Mouse (Mus musculus) mesoderm, embryonic 11.5 days (tissue): ENCODE measurements around the gene Mfsd5.

Experiments used
- DNase-seq: peaks from one replicate; pipeline ENCODE4 v3.0.0-alpha.2; 2012; ENCODE audit warnings: low read depth, low spot score

Gene Mfsd5

DNA sequence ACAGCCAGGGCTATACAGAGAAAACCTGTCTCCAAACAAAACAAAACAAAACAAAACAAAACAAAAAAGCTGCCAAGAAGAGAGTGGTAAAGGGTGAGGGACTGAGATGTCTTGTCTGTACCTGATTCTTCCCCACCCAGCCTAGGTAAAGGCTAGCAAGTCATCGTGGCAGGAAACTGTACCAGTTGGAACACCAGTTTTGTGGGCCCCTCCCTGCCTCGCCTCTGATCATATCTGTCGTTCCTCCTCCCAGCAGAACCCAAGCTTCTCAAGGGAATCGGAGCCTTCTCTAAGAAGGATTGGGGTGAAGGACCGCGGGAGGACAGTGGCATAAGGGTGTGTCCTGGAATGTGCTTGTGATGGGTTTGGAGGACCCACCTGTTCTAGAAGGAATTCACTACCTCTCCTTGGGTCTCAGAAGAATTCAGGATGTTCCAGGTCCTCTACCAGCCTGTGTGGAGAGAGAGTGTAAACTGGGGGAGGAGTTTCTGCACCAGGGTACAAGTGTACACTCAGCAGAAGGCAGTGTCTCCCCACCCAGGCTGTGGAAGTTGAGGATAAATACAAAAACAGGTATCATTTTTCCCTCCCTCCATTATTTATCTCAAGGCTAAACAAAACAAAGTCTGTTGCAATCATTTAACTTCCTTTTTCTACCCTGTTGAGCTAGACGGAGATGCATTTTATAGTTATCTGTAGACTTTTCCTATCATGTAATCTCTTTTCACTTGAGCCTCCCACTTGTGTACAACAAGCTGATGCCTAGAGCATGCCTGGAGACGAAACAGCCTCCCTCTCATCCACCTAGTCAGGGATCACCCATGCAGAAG, 3.4 kb downstream of the Mfsd5 start:
- DNase-seq = no peak

DNA sequence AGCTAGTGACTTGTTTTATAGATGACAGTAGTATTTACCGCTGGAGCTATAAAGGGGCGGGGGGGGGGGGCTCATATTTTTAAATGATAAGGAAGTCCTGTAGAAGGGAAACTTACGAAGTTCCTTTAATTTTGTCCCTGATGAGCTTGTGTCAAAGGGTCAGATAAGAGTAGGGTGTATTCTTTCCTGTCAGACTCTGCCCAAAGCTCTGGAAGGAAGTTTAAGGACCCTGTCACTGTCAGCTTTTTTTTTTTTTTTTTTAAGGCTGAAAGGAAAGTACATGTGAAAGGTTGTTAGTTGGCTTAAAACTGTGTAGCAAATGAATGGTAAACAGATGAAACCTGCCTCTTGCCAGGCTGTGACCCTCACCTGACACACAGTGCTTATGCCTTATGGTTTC, 4.4 kb downstream of the Mfsd5 start:
- no peak for DNase-seq

DNA sequence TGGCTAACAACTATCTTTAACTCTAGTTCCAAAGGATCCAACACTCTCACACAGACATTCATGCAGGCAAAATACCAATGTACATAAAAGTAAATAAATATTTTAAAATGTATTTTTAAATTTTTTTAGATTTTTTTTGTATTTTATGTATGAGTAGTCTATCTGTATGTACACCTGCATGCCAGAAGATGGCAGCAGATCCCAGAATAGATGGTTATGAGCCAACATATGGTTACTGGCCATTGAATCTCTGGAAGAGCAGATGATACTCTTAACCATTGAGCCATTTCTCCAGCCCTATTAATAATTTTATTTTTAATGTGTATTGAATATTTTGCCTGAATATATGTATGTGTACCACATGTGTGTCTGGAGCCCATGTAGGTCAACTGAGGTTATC, 8.1 kb downstream of the Mfsd5 start:
- peak; percentile 65 for DNase-seq

DNA sequence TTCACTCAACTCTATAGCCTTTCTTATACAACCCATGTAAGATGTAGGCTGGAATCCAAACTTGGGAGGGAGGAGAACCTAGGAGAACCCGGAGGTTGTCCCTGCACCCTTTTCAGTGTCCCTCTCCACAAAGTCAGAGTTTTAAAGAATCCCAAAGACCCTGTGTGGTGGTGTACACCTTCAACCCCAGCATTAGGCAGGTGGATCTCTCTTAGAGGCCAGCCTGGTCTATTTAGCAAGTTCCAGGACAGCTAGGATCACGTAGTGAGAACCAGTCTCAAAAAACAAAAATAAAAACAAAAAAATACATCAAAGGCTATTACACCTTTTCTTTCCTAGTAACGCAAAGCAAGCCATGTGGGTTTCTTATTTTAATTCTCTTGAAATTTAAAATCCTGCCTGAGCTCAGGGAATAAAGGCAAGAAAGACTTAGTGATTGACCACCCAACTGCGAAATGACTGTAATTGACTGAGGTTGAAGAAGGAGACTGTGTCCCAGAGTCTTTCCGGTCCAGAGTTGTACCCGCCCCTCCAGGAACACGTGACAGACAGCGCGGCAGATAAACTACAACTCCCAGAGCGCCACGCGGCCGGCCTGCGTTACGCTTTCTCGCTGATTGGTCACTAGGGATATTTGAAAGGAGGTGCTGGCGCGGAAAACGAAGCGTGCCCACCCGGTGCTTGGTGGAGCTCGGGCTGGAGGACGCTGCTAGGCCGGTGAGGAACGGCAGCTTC, 16.5 kb downstream of the Mfsd5 start, which contains the start of gene Espl1:
Espl1 (plus strand) TSS at position 634 of the 735 bp plus-strand sequence.
- peak; percentile 95 for DNase-seq

DNA sequence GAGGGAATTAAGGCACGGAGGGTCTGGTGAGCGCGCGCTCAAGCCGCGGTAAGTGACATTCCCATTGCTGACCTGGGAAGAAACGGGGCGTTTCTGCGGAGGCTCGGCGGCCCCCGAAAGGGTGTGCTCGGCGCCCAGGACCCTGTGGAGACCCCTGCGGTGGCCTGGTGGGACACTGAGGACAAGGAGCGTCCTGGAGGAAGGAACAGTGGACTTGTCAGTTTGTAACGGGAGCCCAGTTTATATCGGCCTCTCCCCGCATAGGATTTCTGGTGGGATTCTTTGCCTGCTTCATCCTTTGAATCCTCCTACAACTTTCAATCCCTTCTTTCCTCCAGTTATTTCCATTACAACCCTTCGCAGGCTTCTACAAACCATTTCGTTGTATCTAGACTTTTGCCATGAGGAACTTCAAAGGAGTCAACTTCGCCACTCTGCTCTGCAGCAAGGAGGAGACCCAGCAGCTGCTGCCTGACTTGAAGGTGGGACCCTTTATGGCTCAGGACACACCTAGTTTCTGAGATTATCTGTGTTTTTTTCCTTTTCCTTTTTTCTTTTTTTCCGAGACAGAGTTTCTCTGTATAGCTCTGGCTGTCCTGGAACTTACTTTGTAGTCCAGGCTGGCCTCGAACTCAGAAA, 17.2 kb downstream of the Mfsd5 start:
- DNase-seq = no peak

DNA sequence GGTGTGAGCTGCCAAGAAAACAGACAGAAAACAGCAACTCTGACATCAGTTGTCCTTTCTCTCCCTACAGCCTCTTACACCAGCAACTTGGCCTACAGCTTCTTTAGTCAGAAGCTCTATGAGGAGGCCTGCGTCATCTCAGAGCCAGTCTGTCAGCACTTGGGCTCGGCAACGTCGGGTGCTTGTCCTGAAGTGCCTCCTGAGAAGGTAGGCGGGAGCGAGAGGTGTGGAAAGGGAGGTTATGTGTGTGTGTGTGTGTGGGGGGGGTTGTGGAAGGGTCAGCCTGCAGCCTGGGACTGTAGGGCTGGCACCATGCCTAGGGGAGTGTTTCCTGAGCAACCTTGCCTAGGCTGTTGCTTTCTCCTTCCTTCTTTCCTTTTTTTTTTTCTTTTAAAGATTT, 23.3 kb downstream of the Mfsd5 start:
- DNase-seq = no peak

DNA sequence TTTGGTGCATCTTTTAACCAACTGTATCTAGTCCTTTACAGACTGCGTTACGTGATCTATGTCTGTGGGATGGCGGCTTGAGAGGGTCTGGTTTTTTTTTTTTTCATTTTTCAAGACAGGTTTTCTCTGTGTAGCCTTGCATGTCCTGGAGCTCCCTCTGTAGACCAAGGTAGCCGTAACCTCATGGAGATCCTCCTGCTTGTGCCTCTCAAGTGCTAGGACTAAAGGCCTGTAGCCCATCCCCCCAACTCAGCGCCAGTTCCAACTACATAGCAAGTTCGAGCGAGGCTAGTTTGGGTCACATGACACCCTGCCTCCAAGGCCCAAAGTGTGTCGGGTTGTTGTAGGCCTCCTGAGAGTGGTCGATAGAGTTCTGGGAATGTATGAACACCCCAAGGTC, 29.5 kb downstream of the Mfsd5 start:
- no peak for DNase-seq

DNA sequence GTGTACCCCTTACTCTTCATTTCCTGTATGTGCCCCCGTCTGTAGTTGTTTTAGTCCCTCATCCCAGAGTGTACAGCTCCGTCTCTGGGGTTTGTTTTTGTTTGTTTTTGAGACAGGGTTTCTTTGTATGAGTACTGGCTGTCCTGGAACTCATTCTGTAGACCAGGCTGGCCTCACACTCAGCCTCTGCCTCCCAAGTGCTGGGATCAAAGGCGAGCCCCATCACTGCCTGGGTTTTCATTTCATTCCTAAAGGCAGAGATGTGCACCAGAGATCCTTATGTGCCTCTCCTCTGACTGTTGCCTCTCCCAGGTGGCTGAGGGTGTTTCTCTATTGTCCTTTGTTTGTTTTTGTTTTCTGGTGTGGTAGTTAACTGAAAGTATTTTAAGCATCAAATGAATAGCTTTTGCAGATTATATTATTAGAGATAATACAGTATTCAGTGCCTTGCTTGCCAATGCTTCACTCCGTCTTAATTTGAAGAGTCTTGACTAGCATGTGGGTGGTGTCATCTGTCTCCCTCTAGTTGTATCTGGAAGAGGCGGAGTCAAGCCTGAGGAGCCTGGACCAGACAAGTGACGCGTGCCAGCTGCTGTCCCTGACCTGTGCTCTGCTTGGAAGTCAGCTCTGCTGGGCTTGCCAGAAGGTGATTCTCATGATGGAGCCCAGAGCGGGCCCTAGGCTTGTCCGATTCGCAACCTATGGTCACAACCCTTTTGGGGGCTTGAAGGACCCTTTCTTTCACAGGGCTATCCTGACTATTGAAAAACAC, 31.0 kb downstream of the Mfsd5 start:
- DNase-seq = no peak

DNA sequence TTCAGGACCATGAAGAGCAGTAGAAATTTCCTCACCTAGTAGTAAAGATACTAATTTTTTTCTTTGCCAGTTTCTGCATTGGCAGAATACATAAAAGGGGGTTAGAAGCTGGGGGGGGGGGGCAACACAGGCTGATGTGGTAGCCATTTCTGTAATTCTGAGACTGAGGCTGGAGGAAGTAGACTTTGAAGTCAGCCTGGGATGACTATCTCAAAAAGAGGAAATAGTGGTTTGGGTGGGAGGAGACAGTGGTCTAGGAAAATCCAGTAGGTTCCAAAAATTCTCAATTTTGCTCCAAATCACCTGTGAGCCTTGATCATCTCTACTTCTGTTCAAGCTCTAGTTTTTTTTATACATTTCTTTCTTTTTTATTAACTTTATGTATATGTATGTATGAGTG, 32.2 kb downstream of the Mfsd5 start:
- DNase-seq = no peak

DNA sequence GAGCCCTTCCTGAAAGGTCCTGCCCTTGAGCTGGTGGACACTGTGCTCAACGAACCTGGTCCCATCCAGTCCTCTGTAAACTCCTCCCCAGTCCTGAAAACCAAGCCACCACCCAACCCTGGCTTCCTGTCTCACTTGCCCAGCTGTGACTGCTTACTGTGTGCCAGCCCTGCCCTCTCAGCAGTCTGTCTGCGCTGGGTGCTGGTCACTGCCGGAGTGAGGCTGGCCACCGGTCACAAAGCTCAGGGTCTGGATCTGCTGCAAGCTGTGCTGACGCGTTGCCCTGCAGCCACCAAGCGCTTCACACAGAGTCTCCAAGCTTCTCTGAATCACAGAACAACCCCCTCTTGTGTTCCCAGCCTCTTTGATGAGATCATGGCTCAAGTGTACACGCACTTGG, 36.0 kb downstream of the Mfsd5 start:
- DNase-seq = no peak

DNA sequence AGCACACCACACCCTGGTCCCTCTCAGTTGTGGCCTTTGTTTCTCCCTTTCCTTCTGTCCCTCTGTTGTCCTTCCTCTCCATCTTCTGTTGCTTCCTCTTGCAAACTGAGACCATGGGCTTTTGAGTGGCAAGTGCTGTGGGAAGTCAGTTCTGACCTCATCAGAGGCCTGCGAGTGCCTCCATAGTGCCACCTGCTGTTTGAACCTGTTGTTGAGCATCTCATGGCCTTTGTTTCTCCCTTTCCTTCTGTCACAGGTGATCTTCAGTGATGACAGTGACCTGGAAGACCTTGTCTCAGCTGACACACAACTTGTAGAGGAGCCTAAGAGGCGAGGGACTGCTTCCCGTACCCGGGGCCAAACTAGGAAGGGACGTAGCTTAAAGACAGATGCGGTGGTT, 37.0 kb downstream of the Mfsd5 start:
- peak; percentile 50 for DNase-seq

DNA sequence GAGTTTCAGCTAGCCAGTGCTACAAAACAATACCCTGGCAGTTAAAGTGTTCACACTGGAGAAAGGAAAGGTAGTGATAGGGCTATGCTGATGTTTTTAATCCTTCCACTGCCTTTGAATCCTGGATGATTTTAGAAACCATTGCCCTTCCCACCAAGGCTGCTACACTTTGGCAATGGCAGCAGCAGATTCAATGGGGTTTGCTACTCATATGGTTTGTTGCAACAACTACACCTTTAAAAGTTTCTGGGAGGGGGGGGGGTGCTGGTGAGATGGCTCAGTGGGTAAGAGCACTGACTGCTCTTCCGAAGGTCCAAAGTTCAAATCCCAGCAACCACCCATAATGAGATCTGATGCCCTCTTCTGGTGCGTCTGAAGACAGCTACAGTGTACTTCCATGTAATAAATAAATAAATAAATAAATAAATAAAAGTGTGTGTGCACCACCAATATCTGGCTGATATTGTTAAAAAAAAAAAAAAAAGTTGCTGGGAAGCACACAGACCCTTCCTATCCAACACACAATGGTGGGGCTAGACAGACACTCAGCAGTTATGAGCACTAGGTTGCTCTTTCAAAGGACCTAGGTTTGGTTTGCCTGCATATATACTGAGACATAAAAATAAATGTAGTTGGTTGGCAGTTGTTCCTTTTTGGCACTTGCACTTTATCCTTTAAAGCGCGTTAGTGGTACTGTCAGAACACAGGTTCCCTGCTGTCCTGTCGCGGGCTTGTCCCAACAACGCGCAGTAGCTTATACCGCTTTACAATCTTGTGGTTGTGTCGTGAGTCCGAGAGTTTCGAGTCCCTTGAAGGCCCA, 45.6 kb downstream of the Mfsd5 start:
- no peak for DNase-seq

DNA sequence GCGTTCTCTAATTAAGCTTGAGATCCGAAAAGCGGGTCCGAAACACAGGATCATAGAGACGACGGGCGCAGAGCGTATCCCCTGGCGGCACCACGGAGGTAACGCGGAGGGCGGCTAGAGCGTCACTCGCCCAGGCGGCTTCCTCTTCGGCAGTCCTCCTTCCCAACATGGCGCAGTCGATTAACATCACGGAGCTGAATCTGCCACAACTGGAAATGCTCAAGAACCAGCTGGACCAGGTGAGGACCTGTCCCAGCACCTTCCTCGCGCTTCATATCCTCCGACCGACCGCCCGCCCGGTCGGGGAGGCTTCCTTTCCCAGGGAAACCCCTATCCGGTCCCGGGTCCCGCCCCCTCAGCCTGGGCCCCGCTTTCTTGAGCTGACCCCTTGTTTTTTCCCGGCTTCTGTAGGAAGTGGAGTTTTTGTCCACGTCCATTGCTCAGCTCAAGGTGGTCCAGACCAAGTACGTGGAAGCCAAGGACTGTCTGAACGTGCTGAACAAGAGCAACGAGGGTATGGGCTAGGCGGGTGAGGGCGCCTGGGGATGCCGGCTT, 46.8 kb downstream of the Mfsd5 start, which contains the start of gene Pfdn5:
Pfdn5 (plus strand) TSS at position 95 of the 555 bp plus-strand sequence.
- DNase-seq = peak; percentile 73

DNA sequence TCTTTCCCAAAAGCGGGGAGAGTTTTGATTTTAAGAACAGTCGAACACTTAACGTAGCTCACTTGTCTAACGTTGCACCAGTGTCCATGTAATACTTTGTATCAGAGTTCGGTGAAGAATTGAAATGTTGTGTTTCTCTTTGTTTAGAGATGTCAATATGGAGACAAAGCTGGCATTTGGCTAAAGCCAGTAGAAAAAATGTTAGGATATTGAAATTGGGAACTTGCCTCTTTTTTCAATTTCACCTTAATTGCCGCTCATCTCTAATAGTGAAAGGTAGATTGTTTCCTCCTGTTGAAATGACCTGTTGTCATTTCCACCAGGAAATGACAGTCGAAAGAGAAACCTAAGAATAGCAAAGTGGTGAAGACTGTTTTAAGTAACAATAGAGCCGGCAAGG, 47.6 kb downstream of the Mfsd5 start:
- DNase-seq = no peak
